Mouse (Mus musculus) kidney, adult 11 months (tissue): ENCODE results near the gene Ryr1.
"Not testable (repeated sequence)": the region's sequence is repeated elsewhere in the genome, so short reads cannot be mapped to it uniquely, and the experiment has no call there.

Experiments used
- DNase-seq: peaks from one replicate; pipeline ENCODE4 v3.0.0; 2022

The Ryr1 gene

GRCm38 (mm10) chr7:29144006-29144405 lies 19.0 kb upstream of the Ryr1 start:
- no peak for DNase-seq

GRCm38 (mm10) chr7:29141416-29141815 lies 16.4 kb upstream of the Ryr1 start:
- DNase-seq = no peak

DNA sequence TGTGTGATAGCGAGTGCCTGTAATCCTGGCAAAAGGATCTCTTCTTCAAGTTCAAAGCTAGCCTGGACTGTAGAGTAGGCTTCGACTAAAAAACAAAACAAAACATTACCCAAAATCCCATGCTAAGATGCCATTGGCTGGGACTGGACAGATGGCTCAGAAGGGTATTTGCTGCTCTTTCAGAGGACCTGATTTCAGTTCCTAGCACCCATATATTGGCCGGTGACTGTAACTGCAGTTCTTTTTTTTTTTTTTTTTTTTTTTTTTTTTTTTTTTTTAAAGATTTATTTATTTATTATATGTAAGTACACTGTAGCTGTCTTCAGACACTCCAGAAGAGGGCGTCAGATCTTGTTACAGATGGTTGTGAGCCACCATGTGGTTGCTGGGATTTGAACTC lies 14.3 kb upstream of the Ryr1 start:
- not testable (repeated sequence) for DNase-seq

- DNase-seq = no peak
These were observed 12.4 kb upstream of the Ryr1 start for GRCm38 (mm10) chr7:29137429-29137828.

- no peak for DNase-seq
These were observed 9.9 kb upstream of the Ryr1 start, which contains the start of gene Rasgrp4 for GRCm38 (mm10) chr7:29134693-29135386. Rasgrp4 (plus strand) TSS chr7:29134851.

- DNase-seq = no peak
These were observed 9.3 kb upstream of the Ryr1 start for GRCm38 (mm10) chr7:29134230-29134629.

DNA sequence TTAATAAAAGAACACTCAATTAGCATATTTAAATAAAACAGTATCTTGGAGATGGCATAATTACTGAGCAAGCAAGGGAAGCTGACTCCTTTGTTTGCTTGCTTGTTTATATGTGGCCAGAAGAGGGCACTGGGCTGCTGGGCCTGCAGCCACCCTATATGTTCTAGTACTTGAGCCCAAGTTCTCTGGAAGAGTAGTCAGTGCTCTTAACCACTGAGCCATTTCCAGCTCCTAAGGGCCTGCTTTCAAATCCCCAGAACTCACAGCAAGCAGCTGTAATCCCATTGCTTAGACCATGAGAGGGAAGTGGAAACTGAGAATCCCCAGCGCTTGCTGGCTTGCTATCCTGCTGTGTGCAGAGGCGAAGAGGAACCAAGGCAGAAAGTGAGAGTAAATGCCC lies 3.7 kb upstream of the Ryr1 start:
- no peak for DNase-seq

DNA sequence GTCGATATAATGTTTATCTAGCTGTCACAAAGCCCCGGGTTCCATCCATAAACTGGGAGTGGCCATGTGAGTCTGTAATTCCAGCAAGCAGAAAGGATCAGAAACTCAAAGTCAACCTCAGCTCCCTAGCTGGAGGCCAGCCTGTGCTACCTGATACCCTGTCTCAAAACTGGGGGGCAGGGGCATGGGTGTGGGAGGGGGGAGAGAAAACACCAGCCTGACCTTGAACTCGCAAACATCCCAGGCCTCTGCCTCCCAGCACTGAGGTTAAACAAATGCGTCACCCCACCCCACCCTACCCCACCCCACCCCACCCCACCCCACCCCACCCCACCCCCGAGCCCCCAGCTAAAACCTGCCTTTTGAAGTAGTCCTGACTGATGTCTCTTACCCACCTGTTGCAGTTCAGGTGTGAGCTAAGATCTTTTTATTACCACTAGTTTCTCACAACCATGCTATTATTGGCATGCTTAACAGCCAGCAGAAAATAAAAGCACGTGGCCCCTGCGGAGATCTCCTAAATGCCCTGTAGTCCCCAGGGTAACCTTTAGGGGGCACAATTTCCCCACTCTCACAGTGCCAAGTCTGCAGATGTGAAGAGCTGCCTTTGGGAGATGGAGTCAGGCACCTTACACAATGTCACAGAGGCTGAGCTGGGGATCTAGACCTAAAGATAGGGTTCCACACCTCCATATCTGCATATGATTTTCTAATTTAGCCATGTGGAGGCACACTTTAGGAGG lies 1.4 kb upstream of the Ryr1 start:
- DNase-seq = peak; percentile 54

DNA sequence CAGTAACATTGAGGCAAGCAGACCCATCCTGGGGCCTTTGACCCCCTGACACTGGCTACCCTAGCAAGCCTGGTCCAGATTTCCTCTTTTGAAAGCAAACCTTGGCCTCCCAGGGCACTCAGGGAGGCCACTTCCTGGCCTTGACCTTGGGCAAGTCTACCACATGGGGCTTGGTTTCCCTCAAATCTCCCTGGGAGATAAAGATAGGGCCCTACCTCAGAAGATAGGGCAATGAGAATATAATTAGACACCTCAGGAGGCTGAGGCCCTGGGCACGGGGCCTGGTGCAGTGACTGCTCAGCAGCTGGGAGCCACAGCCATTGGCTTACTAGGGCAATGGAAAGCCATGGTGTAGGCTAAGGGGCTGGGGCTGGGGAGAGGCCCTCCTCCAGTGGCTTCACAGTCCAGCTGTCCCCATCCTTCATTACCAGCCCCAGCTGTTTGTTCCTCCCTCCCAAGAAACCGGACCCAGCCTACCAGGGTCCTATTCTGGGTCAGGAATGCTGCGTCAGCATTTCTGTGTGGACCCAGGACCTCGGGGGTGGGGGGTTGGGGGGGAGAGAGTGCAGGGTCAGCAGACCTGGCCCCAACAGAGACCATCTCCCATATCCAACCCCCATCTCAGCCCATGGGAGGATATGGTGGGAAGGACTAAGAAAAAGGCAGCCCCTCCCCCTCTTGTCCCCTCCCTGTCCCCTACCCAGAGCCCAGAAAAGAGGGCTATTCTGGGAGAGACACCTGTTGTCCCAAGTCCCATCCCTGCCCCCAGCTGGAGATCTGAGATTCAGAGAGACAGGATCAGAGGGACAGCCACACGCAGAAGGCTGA lies 1.2 kb downstream of the Ryr1 start:
- DNase-seq = no peak

DNA sequence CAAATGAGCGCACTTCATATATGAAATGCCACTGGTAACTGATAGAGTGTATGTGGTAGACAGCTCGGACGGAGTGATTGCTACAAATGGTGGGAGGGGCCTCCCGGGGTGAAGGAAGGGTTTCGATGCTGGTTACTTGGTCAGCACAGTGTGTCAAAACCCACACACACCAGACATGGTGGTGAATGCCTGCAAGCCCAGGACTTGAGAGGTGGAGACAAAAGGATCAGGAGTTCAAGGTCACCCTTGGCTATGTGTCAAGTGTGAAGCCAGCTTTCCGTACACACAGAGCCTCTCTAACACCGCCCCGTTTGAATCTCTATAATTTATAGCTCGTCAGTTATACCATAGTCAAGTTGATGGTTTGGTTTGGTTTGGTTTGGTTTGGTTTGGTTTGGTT lies 2.2 kb downstream of the Ryr1 start:
- no peak for DNase-seq

GRCm38 (mm10) chr7:29119526-29119925 lies 5.5 kb downstream of the Ryr1 start:
- DNase-seq = no peak

GRCm38 (mm10) chr7:29118142-29118851 lies 6.7 kb downstream of the Ryr1 start:
- no peak for DNase-seq

DNA sequence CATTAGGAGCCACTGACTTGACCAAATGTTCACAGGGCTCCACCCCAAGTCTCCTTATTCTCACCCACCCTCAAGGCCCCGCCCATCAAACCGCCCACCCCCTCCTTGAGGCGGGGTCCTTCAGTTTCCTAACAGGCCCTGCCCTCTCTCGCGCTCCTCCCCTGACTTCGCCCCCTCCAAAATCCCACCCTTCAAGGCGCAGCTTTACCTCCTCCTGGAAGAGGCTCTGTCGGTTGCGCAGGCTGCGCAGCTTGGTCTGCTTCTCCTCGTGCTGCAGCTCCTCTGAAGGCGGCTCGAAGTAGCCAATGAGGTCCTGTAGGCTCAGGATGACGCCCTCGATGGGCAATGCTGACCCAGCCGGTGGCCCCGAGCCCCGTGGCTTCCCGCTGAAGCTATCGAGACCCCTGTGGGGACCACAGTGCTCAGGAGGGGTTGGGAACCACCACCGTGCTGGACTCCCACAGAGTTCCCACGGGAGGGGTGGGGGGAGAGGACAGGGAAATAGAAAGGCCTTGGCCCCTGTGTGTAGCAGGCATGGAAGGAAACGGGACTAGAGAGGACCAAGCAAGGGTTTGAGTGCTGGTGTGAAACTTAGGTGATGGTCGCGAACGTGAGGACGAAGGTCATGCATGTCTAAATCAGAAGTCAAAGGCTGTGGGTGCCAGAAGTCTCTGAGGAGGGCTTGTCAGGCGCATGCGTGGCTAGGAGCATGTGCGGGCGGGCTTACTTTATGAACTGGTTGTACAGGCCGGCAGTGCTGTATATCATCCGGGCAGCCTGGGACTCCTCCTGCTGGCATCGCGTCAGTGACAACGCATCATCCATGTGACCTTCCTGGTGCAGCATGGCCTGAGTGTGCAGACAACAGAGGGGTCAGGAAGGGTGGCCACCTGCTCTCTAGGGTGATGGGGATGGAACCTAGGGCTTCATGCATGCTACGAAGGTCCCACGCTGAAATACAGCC lies 15.7 kb downstream of the Ryr1 start:
- DNase-seq = peak; percentile 20

DNA sequence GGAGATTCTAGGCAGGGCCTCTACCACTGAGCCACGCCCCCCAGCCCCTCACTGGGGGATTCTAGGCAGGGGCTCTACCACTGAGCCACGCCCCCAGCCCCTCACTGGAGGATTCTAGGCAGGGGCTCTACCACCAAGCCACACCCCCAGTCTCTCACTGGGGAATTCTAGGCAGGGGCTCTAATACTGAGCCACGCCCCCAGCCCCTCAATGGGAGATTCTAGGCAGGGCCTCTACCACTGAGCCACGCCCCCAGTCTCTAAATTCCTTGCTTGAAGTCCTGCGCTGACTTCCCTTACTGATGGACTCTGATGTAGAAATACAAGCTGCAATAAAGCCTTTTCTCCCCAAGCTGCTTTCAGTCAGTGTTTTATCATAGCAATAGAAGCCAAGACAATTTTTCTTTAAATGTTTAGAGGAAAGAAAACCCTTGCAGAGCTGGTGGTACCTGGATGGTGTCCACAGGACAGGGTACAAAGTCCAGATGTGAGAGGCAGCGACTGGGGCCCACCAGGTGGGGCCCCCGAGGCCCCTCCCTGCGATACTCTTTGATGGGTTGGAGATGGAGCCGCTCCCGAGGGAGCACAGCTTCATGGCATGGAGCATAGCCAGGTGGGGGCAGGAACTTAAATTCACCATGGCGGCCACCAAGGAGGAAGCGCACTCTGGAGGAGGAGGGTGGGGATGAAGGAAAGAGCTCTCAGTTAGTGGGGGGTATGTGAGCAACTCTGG lies 23.5 kb downstream of the Ryr1 start:
- DNase-seq = no peak

- DNase-seq = no peak
These were observed 27.8 kb downstream of the Ryr1 start for GRCm38 (mm10) chr7:29097131-29097530.

DNA sequence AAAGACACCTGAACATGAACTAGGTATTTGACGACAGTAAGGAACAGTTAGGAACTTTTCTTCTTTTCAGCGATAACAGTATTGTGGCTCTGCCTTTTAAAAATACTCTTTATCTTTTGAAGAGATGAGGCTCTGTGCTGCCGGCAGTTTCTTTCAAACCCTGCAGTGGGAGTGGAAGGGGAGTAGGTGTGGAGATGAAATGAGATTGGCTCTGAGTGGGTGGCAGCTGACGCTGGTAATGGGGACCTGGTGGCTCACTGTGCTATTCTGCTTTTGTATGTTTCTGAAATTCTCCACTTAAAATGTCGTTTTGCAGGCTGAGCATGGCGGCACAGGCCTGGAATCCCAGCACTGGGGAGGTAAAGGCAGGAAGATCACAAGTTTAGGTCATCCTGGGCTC lies 36.2 kb downstream of the Ryr1 start:
- DNase-seq = no peak

DNA sequence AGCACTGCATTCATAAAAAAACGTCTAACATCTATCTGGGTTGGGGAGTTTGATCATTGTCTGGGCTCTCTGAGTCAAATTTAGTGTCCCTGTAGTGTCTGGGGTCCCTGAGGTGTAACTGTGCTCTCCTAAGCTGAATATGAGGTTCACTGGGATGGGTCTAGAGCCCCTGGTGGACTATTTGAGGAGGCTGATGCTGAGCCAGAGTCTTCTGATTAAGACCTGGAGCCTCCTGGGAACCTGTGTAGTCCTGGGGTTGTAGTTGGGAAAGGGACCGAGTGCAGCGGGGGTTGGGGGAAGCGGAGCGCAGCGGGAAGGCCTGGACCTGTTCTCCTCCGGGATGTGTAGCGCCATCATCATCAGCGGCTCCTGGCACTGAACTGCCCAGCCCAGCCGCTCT lies 38.1 kb downstream of the Ryr1 start:
- no peak for DNase-seq

- no peak for DNase-seq
These were observed 39.0 kb downstream of the Ryr1 start for GRCm38 (mm10) chr7:29085981-29086380.

DNA sequence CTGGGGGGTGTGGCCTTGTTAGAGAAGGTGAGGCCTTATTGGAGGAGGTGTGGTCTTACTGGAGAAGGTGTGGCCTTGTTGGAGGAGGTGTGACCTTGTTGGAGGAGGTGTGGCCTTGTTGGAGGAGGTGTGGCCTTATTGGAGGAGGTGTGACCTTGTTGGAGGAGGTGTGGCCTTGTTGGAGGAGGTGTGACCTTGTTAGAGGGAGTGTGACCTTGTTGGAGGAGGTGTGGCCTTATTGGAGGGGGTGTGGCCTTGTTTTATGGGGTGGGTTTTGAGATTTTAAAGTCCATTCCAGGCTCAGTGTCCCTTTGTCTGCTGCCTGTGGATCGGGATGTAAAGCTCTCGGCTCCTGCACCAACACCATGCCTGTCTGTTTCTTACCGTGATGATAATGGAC lies 40.6 kb downstream of the Ryr1 start:
- no peak for DNase-seq

DNA sequence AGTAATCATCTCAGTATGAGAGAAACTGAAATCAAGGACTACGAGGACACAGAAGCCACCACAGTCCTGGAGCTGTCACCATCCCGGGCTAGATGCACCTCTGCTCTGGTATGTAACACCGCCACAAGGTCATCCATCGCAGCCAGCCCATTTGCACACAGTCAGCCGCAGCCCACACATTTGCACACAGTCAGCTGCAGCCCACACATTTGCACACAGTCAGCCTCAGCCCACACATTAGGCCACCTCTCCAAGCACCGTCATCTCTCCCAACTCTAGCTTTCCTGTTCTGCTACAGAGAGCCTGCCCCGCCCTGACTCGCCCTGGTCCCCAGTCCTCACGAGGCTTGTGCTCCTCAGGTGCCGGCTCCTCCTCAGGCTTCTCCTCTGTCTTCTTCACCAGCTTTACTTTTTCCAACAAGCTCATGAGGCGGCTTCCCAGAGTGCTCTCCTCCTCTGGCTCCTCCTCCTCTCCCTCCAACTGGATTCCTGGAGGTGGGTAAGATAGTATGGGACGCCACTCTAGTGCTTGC lies 45.5 kb downstream of the Ryr1 start:
- no peak for DNase-seq

GRCm38 (mm10) chr7:29076977-29077376 lies 48.0 kb downstream of the Ryr1 start:
- DNase-seq = no peak
